20 mouse cellular contexts compared by ENCODE assay signal in genomic region chr4:128100541-128100940, GRCm38 (mm10).
DNase-seq lines count a peak whose midpoint lies in the region; ATAC-seq lines count a peak whose summit lies in the region.
"Had no signal": no experiment of that assay in that cellular context is flagged by ENCODE, and none has a peak within 500 bp of the region (broad histone marks: within the 10 kb centered on the region; RNA-seq: fewer than 3 reads in every experiment).

No protein-coding gene starts in this region.

- H3K9ac ChIP-seq in forebrain, embryonic 14.5 days (ENCODE audit: low read length): no peak overlapping the region
- no peak overlapping the region for H3K9ac ChIP-seq in forebrain, embryonic 13.5 days
- H3K9ac ChIP-seq in hindbrain, embryonic 12.5 days: no peak overlapping the region
- no peak overlapping the region for H3K9ac ChIP-seq in hindbrain, embryonic 16.5 days (ENCODE audit: low read depth, low read length)
- no peak overlapping the region for H3K9ac ChIP-seq in midbrain, embryonic 12.5 days (replicated peaks)
- H3K9ac ChIP-seq in midbrain, embryonic 15.5 days: no peak overlapping the region
- no peak overlapping the region for H3K9ac ChIP-seq in stomach, embryonic 15.5 days
- no peak overlapping the region for H3K9ac ChIP-seq in intestine, embryonic 16.5 days (ENCODE audit: low read depth, low read length)
- H3K9ac ChIP-seq: embryonic facial prominence, embryonic 13.5 days; heart, embryonic 12.5 days; intestine, embryonic 15.5 days had no signal

- peak; percentile 36 for DNase-seq in forebrain, embryonic 14.5 days (ENCODE audit: low spot score)
- DNase-seq: adrenal gland, postnatal 14 days; cerebellum, adult 18-20 months; cerebellum, adult 9-11 months; cerebellum, postnatal 36 days; gastrocnemius, adult 2 months; gastrocnemius, postnatal 25 days had no signal

- H3K4me1 ChIP-seq in forebrain, embryonic 14.5 days (ENCODE audit: control insufficient read depth, insufficient read depth, low read length): no peaks in the 10 kb centered on the region
- H3K4me1 ChIP-seq in forebrain, embryonic 13.5 days: peaks cover 9% of the 10 kb centered on the region; the same call in 1 of the 2 replicates
- H3K4me1 ChIP-seq in hindbrain, embryonic 12.5 days: peaks cover 19% of the 10 kb centered on the region
- peaks cover 12% of the 10 kb centered on the region for H3K4me1 ChIP-seq in hindbrain, embryonic 16.5 days (ENCODE audit: control insufficient read depth, insufficient read depth, low read depth, low read length)
- H3K4me1 ChIP-seq in midbrain, embryonic 12.5 days: peaks cover 17% of the 10 kb centered on the region
- peaks cover 14% of the 10 kb centered on the region for H3K4me1 ChIP-seq in midbrain, embryonic 15.5 days
- no peaks in the 10 kb centered on the region for H3K4me1 ChIP-seq in stomach, embryonic 15.5 days
- no peaks in the 10 kb centered on the region for H3K4me1 ChIP-seq in intestine, embryonic 16.5 days (ENCODE audit: control insufficient read depth, insufficient read depth, low read length)
- H3K4me1 ChIP-seq: embryonic facial prominence, embryonic 13.5 days; heart, embryonic 12.5 days; intestine, embryonic 15.5 days had no signal

- ATAC-seq in forebrain, embryonic 14.5 days: 0 out of 2 replicates have a peak, but pooled peaks have one; percentile 42
- no peak for ATAC-seq in forebrain, embryonic 13.5 days
- no peak for ATAC-seq in hindbrain, embryonic 12.5 days (ENCODE audit: low FRiP score)
- no peak for ATAC-seq in hindbrain, embryonic 16.5 days
- ATAC-seq in midbrain, embryonic 12.5 days (ENCODE audit: low FRiP score, low read depth): peak; percentile 54; the same call in 1 of the 2 replicates
- no peak for ATAC-seq in midbrain, embryonic 15.5 days (replicated peaks)
- peak; percentile 56 for ATAC-seq in stomach, embryonic 15.5 days (ENCODE audit: insufficient read depth, low FRiP score, low read depth)
- ATAC-seq in intestine, embryonic 16.5 days: no peak
- ATAC-seq: activated CD4-positive, CD25-positive, alpha-beta regulatory T cell, adult 4 months; intestine, embryonic 15.5 days; Patski had no signal

- no peaks in the 10 kb centered on the region for H3K27me3 ChIP-seq in forebrain, embryonic 14.5 days (replicated peaks; ENCODE audit: control insufficient read depth, insufficient read depth, low read length)
- no peaks in the 10 kb centered on the region for H3K27me3 ChIP-seq in forebrain, embryonic 13.5 days
- H3K27me3 ChIP-seq in hindbrain, embryonic 12.5 days: peaks cover 5% of the 10 kb centered on the region; the same call in 1 of the 2 replicates
- H3K27me3 ChIP-seq in hindbrain, embryonic 16.5 days (replicated peaks; ENCODE audit: control insufficient read depth, insufficient read depth, low read length): no peaks in the 10 kb centered on the region
- H3K27me3 ChIP-seq in midbrain, embryonic 12.5 days: peaks cover 7% of the 10 kb centered on the region; the same call in 1 of the 2 replicates
- H3K27me3 ChIP-seq in midbrain, embryonic 15.5 days (replicated peaks): no peaks in the 10 kb centered on the region
- H3K27me3 ChIP-seq in stomach, embryonic 15.5 days (replicated peaks): no peaks in the 10 kb centered on the region
- H3K27me3 ChIP-seq in intestine, embryonic 16.5 days (replicated peaks; ENCODE audit: control insufficient read depth, insufficient read depth, low read length): no peaks in the 10 kb centered on the region
- H3K27me3 ChIP-seq: CH12.LX; embryonic facial prominence, embryonic 13.5 days; intestine, embryonic 15.5 days; Patski had no signal

- no peaks in the 10 kb centered on the region for H3K9me3 ChIP-seq in forebrain, embryonic 14.5 days (replicated peaks; ENCODE audit: control insufficient read depth, low read length)
- no peaks in the 10 kb centered on the region for H3K9me3 ChIP-seq in forebrain, embryonic 13.5 days (replicated peaks)
- H3K9me3 ChIP-seq in hindbrain, embryonic 12.5 days (replicated peaks): no peaks in the 10 kb centered on the region
- H3K9me3 ChIP-seq in hindbrain, embryonic 16.5 days (ENCODE audit: control insufficient read depth, low read length): no peaks in the 10 kb centered on the region
- H3K9me3 ChIP-seq in midbrain, embryonic 12.5 days: no peaks in the 10 kb centered on the region
- no peaks in the 10 kb centered on the region for H3K9me3 ChIP-seq in midbrain, embryonic 15.5 days
- no peaks in the 10 kb centered on the region for H3K9me3 ChIP-seq in stomach, embryonic 15.5 days
- no peaks in the 10 kb centered on the region for H3K9me3 ChIP-seq in intestine, embryonic 16.5 days (ENCODE audit: control insufficient read depth, low read length)
- H3K9me3 ChIP-seq: embryonic facial prominence, embryonic 13.5 days; heart, embryonic 12.5 days; intestine, embryonic 15.5 days had no signal

- H3K36me3 ChIP-seq in forebrain, embryonic 14.5 days (ENCODE audit: control insufficient read depth, insufficient read depth, low read length): no peaks in the 10 kb centered on the region
- no peaks in the 10 kb centered on the region for H3K36me3 ChIP-seq in forebrain, embryonic 13.5 days (ENCODE audit: poor library complexity, severe bottlenecking)
- no peaks in the 10 kb centered on the region for H3K36me3 ChIP-seq in hindbrain, embryonic 12.5 days
- peaks cover 3% of the 10 kb centered on the region; the same call in 1 of the 2 replicates for H3K36me3 ChIP-seq in hindbrain, embryonic 16.5 days (ENCODE audit: control insufficient read depth, insufficient read depth, low read length)
- H3K36me3 ChIP-seq in midbrain, embryonic 12.5 days: no peaks in the 10 kb centered on the region
- no peaks in the 10 kb centered on the region for H3K36me3 ChIP-seq in midbrain, embryonic 15.5 days (replicated peaks)
- H3K36me3 ChIP-seq in stomach, embryonic 15.5 days: no peaks in the 10 kb centered on the region
- no peaks in the 10 kb centered on the region for H3K36me3 ChIP-seq in intestine, embryonic 16.5 days (ENCODE audit: control insufficient read depth, insufficient read depth, low read length)
- H3K36me3 ChIP-seq: embryonic facial prominence, embryonic 13.5 days; heart, embryonic 12.5 days; intestine, embryonic 15.5 days had no signal

- WGBS in forebrain, embryonic 14.5 days: 51% methylated on average over 5 of the region's 5 CpGs
- 54% methylated on average over 5 of the region's 5 CpGs for WGBS in forebrain, embryonic 13.5 days
- 42% methylated on average over 5 of the region's 5 CpGs for WGBS in hindbrain, embryonic 12.5 days
- 44% methylated on average over 5 of the region's 5 CpGs for WGBS in hindbrain, embryonic 16.5 days
- 20% methylated on average over 5 of the region's 5 CpGs for WGBS in midbrain, embryonic 12.5 days
- WGBS in midbrain, embryonic 15.5 days: 30% methylated on average over 5 of the region's 5 CpGs
- WGBS in stomach, embryonic 15.5 days: 62% methylated on average over 5 of the region's 5 CpGs
- 54% methylated on average over 5 of the region's 5 CpGs for WGBS in intestine, embryonic 16.5 days

- H3K4me2 ChIP-seq in forebrain, embryonic 14.5 days (ENCODE audit: low read length): no peak overlapping the region
- no peak overlapping the region for H3K4me2 ChIP-seq in forebrain, embryonic 13.5 days
- H3K4me2 ChIP-seq in hindbrain, embryonic 12.5 days (replicated peaks): no peak overlapping the region
- H3K4me2 ChIP-seq in hindbrain, embryonic 16.5 days (ENCODE audit: low read length): no peak overlapping the region
- no peak overlapping the region for H3K4me2 ChIP-seq in midbrain, embryonic 12.5 days (replicated peaks)
- no peak overlapping the region for H3K4me2 ChIP-seq in midbrain, embryonic 15.5 days
- H3K4me2 ChIP-seq in stomach, embryonic 15.5 days: no peak overlapping the region
- no peak overlapping the region for H3K4me2 ChIP-seq in intestine, embryonic 16.5 days (ENCODE audit: low read depth, low read length)
- H3K4me2 ChIP-seq: embryonic facial prominence, embryonic 13.5 days; heart, embryonic 12.5 days; intestine, embryonic 15.5 days had no signal

- no peak overlapping the region for H3K4me3 ChIP-seq in forebrain, embryonic 14.5 days (ENCODE audit: low read depth, low read length)
- no peak overlapping the region for H3K4me3 ChIP-seq in forebrain, embryonic 13.5 days
- no peak overlapping the region for H3K4me3 ChIP-seq in hindbrain, embryonic 12.5 days
- no peak overlapping the region for H3K4me3 ChIP-seq in hindbrain, embryonic 16.5 days (ENCODE audit: low read length)
- no peak overlapping the region for H3K4me3 ChIP-seq in midbrain, embryonic 12.5 days
- H3K4me3 ChIP-seq in midbrain, embryonic 15.5 days: no peak overlapping the region
- no peak overlapping the region for H3K4me3 ChIP-seq in stomach, embryonic 15.5 days (replicated peaks)
- H3K4me3 ChIP-seq in intestine, embryonic 16.5 days (ENCODE audit: low read length): no peak overlapping the region
- H3K4me3 ChIP-seq: embryonic facial prominence, embryonic 13.5 days; gastrocnemius, adult 2 months; heart, embryonic 12.5 days; intestine, embryonic 15.5 days had no signal

- H3K27ac ChIP-seq in forebrain, embryonic 14.5 days (ENCODE audit: low read depth, low read length): no peak overlapping the region
- H3K27ac ChIP-seq in forebrain, embryonic 13.5 days: no peak overlapping the region
- peak overlapping the region; percentile 18; the same call in 1 of the 2 replicates for H3K27ac ChIP-seq in hindbrain, embryonic 12.5 days
- H3K27ac ChIP-seq in hindbrain, embryonic 16.5 days (ENCODE audit: low read depth, low read length): no peak overlapping the region
- H3K27ac ChIP-seq in midbrain, embryonic 12.5 days (replicated peaks): 0 out of 2 replicates have a peak overlapping the region, but pooled peaks have one; percentile 30
- no peak overlapping the region for H3K27ac ChIP-seq in midbrain, embryonic 15.5 days
- H3K27ac ChIP-seq in stomach, embryonic 15.5 days: no peak overlapping the region
- no peak overlapping the region for H3K27ac ChIP-seq in intestine, embryonic 16.5 days (ENCODE audit: low read length)
- H3K27ac ChIP-seq: embryonic facial prominence, embryonic 13.5 days; gastrocnemius, adult 2 months; intestine, embryonic 15.5 days had no signal

Comparison
In these comparisons a context has a peak if more than half of its experiments do, and no peak if none do; other contexts are left out.
1. ATAC-seq: peak in forebrain, embryonic 14.5 days (single experiment), midbrain, embryonic 12.5 days (single experiment) and stomach, embryonic 15.5 days (single experiment); none in forebrain, embryonic 13.5 days (single experiment), hindbrain, embryonic 12.5 days (single experiment), hindbrain, embryonic 16.5 days (single experiment), midbrain, embryonic 15.5 days (single experiment) and intestine, embryonic 16.5 days (single experiment).
2. H3K27ac ChIP-seq: peak in hindbrain, embryonic 12.5 days (single experiment) and midbrain, embryonic 12.5 days (single experiment); none in forebrain, embryonic 14.5 days (single experiment), forebrain, embryonic 13.5 days (single experiment), hindbrain, embryonic 16.5 days (single experiment), midbrain, embryonic 15.5 days (single experiment), stomach, embryonic 15.5 days (single experiment) and intestine, embryonic 16.5 days (single experiment).